Mouse (Mus musculus): ENCODE results near the gene Tbc1d14. TPM values are rescaled to one million over a fixed set of nuclear protein-coding genes. Genes with fewer than 3 reads are reported as not detected.

The Tbc1d14 gene
- polyA plus RNA-seq (2012; rRNA removed) = 45.2 and 50.0 TPM in 2 replicates

DNA sequence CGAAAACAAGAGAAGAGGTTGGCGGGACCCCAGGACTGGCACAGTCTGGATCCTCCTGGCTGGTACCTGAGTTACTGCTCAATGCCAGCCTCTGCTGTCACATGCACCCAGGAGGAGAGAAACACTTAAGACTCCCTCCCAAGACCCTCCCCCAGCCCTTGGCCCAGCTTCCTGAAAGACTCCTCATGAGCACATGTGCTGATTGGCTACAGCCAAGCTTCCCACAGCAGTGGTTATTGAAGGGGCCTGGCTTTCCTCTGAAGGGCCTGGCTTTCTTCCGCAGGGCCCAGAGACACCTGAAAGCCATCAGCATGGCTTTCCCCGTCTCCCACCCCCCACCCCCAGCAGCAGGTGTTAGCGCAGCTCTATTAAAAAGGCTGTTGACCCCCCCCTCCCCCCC, at the start of gene Tbc1d14:
Gene Tbc1d14 (minus strand): TSS at position 101 of the 400 bp plus-strand sequence.
- no peak for DNase-seq
- Histone ChIP-seq H3K4me3 (ENCODE audit: insufficient read depth, low read depth, low read length) (no peak within 1 kb of the TSS), H3K27me3 (replicated peaks; ENCODE audit: control insufficient read depth, insufficient read depth, low read length) (no peaks in the 10 kb centered on the region), H3K36me3 (ENCODE audit: control insufficient read depth, insufficient read depth, low read length) (no peaks in the 10 kb centered on the region), H3K27ac (ENCODE audit: insufficient read depth, low read depth, low read length) (no peak within 1 kb of the TSS), H3K4me1 (ENCODE audit: control insufficient read depth, insufficient read depth, low read length) (peaks cover 3% of the 10 kb centered on the region; the same call in 1 of the 2 replicates)
- no peak for TF ChIP-seq CTCF (conservative IDR thresholded peaks at IDR 0.05; ENCODE audit: insufficient read depth, insufficient read length, low read depth, low read length)
- no peak for TF ChIP-seq POLR2A (IDR thresholded peaks at IDR 0.05; ENCODE audit: low read depth, low read length)
- WGBS = 93% methylated on average over 5 of the region's 5 CpGs

DNA sequence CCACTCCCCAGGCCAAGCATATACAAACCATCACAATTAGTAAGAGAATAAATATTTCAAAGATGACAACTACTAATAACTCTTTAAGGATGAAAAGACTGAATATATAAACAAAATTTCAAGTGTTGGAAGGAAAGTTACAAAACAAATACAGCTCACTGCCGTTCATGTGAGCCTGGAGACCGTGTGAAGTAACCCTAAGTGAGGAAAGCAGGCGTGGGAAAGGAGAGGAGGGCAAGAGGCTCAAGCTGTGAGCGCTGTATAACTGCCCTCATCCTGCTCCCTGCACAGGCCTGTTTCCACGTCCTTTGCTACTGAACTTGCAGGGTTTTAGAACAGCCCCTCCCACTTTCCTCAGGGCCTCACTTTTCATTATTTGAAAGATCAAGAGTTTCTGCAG, 32.5 kb upstream of the Tbc1d14 start:
- no peak for TF ChIP-seq POLR2A (IDR thresholded peaks at IDR 0.05; ENCODE audit: low read depth, low read length)
- TF ChIP-seq CTCF (conservative IDR thresholded peaks at IDR 0.05; ENCODE audit: insufficient read depth, insufficient read length, low read depth, low read length) = no peak

DNA sequence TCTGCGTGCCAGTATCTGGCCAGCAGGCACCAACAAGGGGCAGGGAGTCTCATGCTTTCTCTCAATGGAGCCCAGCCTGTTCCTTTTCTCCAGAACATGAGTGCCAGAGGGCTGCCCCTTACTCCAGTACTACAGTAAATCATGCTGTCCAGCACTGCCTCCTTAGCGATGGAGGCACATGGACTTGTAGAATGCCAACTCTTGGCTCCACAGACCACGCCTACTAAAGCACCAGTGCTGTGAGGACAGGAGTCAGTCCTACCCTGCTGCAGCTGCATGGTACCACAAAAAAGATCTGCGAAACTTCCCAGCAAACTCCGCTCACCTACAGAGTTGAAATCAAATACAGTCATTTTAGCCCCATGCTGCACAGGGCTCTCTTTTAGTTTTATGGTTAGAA, 30.6 kb upstream of the Tbc1d14 start:
- Histone ChIP-seq H3K36me3 (ENCODE audit: control insufficient read depth, insufficient read depth, low read length) (no peaks in the 10 kb centered on the region; the same call in 1 of the 2 replicates), H3K4me3 (ENCODE audit: insufficient read depth, low read depth, low read length) (no peak overlapping the region), H3K27me3 (replicated peaks; ENCODE audit: control insufficient read depth, insufficient read depth, low read length) (no peaks in the 10 kb centered on the region), H3K27ac (ENCODE audit: insufficient read depth, low read depth, low read length) (no peak overlapping the region), H3K4me1 (ENCODE audit: control insufficient read depth, insufficient read depth, low read length) (peaks cover 3% of the 10 kb centered on the region)
- no peak for TF ChIP-seq POLR2A (IDR thresholded peaks at IDR 0.05; ENCODE audit: low read depth, low read length)
- TF ChIP-seq CTCF (conservative IDR thresholded peaks at IDR 0.05; ENCODE audit: insufficient read depth, insufficient read length, low read depth, low read length) = no peak
- WGBS = 73% methylated on average over 5 of the region's 5 CpGs
- DNase-seq = no peak

More for the DNA sequence above, 32.5 kb upstream of the Tbc1d14 start:
- DNase-seq = no peak
- no peaks in the 10 kb centered on the region for H3K27me3 ChIP-seq (replicated peaks; ENCODE audit: control insufficient read depth, insufficient read depth, low read length)
- H3K4me3 ChIP-seq (ENCODE audit: insufficient read depth, low read depth, low read length) = no peak overlapping the region
- peaks cover 3% of the 10 kb centered on the region for H3K4me1 ChIP-seq (ENCODE audit: control insufficient read depth, insufficient read depth, low read length)
- H3K27ac ChIP-seq (ENCODE audit: insufficient read depth, low read depth, low read length) = no peak overlapping the region
- H3K36me3 ChIP-seq (ENCODE audit: control insufficient read depth, insufficient read depth, low read length) = no peaks in the 10 kb centered on the region; the same call in 1 of the 2 replicates
- WGBS = 57% methylated on average over 5 of the region's 5 CpGs

DNA sequence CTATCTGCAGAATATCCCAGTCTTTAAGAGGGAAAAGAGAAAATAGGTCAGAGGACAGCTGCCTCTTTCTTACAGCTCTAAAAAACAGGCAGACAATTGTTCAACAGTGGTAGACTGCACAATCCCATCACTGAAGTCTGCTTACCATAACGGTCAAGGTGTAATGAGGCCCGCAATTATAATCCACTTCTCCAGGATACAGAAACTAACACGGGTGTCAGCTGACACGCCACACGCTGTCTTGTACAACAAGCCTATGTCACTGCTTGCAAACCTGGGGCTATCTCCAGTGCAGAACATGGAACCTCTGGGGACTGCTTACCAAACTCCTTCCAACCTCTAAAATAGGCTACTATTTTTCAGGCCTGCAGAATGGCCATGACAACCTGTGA, 28.0 kb upstream of the Tbc1d14 start:
- Histone ChIP-seq H3K27me3 (replicated peaks; ENCODE audit: control insufficient read depth, insufficient read depth, low read length) (no peaks in the 10 kb centered on the region), H3K4me1 (ENCODE audit: control insufficient read depth, insufficient read depth, low read length) (peaks cover 3% of the 10 kb centered on the region), H3K4me3 (ENCODE audit: insufficient read depth, low read depth, low read length) (no peak overlapping the region), H3K36me3 (ENCODE audit: control insufficient read depth, insufficient read depth, low read length) (no peaks in the 10 kb centered on the region; the same call in 1 of the 2 replicates), H3K27ac (ENCODE audit: insufficient read depth, low read depth, low read length) (peak overlapping the region; percentile 75)
- TF ChIP-seq CTCF (conservative IDR thresholded peaks at IDR 0.05; ENCODE audit: insufficient read depth, insufficient read length, low read depth, low read length) (no peak), POLR2A (IDR thresholded peaks at IDR 0.05; ENCODE audit: low read depth, low read length) (no peak)
- WGBS = 52% methylated on average over 5 of the region's 5 CpGs
- DNase-seq = no peak

DNA sequence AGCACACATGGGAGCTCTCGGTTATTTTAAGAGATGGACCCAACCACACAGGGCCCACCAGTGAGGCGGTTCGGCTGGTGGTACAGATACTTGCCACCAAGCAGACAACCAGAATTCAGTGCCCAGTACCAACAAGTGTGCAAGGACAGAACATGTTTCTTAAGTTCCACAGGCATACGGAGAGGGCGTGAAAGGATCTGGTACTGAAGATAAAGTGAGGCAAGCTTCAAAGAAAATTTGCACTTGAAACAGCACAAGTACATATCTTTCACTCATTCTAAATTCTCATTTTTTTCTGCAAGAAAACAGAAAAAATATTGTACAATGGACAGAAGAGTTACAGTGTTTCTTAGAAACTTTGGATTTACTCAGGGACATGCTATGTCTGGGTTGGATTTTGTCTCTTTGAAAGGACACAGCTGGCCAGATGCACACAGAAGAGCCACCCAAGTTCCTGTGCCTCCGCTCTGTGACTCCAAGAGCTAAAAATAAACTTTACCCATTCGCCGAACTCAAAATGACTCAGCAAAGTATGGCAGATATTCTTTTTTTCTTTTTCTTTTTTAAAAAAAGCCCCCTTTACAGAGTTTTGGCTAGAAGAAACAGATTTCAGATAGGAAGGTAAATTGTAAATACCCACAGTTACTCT, 27.5 kb upstream of the Tbc1d14 start:
- no peak overlapping the region for H3K27ac ChIP-seq (ENCODE audit: insufficient read depth, low read depth, low read length)
- 62% methylated on average over 8 of the region's 8 CpGs for WGBS
- no peaks in the 10 kb centered on the region; the same call in 1 of the 2 replicates for H3K36me3 ChIP-seq (ENCODE audit: control insufficient read depth, insufficient read depth, low read length)
- peaks cover 3% of the 10 kb centered on the region for H3K4me1 ChIP-seq (ENCODE audit: control insufficient read depth, insufficient read depth, low read length)
- no peaks in the 10 kb centered on the region for H3K27me3 ChIP-seq (replicated peaks; ENCODE audit: control insufficient read depth, insufficient read depth, low read length)
- TF ChIP-seq CTCF (conservative IDR thresholded peaks at IDR 0.05; ENCODE audit: insufficient read depth, insufficient read length, low read depth, low read length) (no peak), POLR2A (IDR thresholded peaks at IDR 0.05; ENCODE audit: low read depth, low read length) (no peak)
- DNase-seq = peak; percentile 45
- H3K4me3 ChIP-seq (ENCODE audit: insufficient read depth, low read depth, low read length) = no peak overlapping the region

DNA sequence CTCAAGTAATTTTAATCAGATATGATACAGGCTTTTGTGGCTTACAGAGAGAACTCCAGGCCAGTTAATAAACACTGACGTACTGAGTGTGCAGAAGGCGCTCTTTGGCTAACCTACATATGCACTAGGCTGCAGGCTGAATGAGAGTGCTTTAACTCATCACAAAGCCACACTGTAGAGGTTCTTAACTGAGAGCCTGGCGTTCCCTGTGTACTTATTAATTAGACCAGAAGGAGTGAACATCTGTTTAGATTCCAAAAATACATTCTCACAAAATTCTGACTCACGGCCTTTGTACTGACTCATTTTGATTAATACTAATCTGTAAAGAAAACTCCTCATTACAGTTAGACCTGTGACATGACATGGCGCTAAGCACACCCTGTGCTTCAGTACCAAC, 25.8 kb upstream of the Tbc1d14 start:
- DNase-seq = no peak
- Histone ChIP-seq H3K27me3 (replicated peaks; ENCODE audit: control insufficient read depth, insufficient read depth, low read length) (no peaks in the 10 kb centered on the region), H3K36me3 (ENCODE audit: control insufficient read depth, insufficient read depth, low read length) (peaks cover 4% of the 10 kb centered on the region), H3K4me3 (ENCODE audit: insufficient read depth, low read depth, low read length) (no peak overlapping the region), H3K27ac (ENCODE audit: insufficient read depth, low read depth, low read length) (no peak overlapping the region), H3K4me1 (ENCODE audit: control insufficient read depth, insufficient read depth, low read length) (peaks cover 3% of the 10 kb centered on the region)
- WGBS = 86% methylated on average over 5 of the region's 5 CpGs
- TF ChIP-seq POLR2A (IDR thresholded peaks at IDR 0.05; ENCODE audit: low read depth, low read length) (no peak), CTCF (conservative IDR thresholded peaks at IDR 0.05; ENCODE audit: insufficient read depth, insufficient read length, low read depth, low read length) (no peak)

DNA sequence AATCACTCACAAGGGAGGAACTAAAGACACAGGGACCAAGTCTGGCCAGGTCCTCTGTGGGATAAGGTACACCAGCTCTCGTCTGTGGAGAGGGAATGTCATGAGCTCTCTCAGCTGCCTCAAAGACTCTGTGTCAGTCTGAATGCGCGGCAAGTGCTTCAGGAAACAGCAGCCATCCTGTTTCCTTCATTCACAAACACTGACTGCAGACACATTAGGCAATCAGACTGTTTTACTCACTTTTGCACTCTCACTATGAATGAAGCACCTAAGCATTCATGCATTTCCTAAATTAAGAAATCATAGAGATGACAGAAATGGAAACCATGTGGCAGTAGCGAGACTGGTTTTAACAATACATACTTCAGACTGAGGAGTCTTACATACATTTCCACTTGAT, 25.3 kb upstream of the Tbc1d14 start:
- Histone ChIP-seq H3K27me3 (replicated peaks; ENCODE audit: control insufficient read depth, insufficient read depth, low read length) (no peaks in the 10 kb centered on the region), H3K27ac (ENCODE audit: insufficient read depth, low read depth, low read length) (no peak overlapping the region), H3K36me3 (ENCODE audit: control insufficient read depth, insufficient read depth, low read length) (peaks cover 4% of the 10 kb centered on the region), H3K4me3 (ENCODE audit: insufficient read depth, low read depth, low read length) (no peak overlapping the region), H3K4me1 (ENCODE audit: control insufficient read depth, insufficient read depth, low read length) (peaks cover 3% of the 10 kb centered on the region)
- 62% methylated on average over 4 of the region's 4 CpGs for WGBS
- TF ChIP-seq CTCF (conservative IDR thresholded peaks at IDR 0.05; ENCODE audit: insufficient read depth, insufficient read length, low read depth, low read length) = no peak
- TF ChIP-seq POLR2A (IDR thresholded peaks at IDR 0.05; ENCODE audit: low read depth, low read length) = no peak
- no peak for DNase-seq
